Mouse (Mus musculus) mouse embryonic stem cell (cell line): ENCODE measurements around the gene Bnipl.

ENCODE experiments used
- in situ Hi-C, 2 experiments: fragments of 300-500 bp; cut with MboI; formaldehyde crosslinking; loops; 1 replicate in 1 of 2; 3 replicates in 1 of 2; pipeline ENCODE4 v1.14.3; 2019 to 2020; ENCODE audit warnings: low sequenced_read_pairs in 2 of 2, low pct_unique_long_range_greater_than_20kb in 1 of 2, mixed read lengths in 1 of 2; ENCODE audit not compliant: unreplicated experiment in 1 of 2

Bnipl gene

GRCm38 (mm10) chr3:95282381-95282864 is 31.4 kb upstream of the Bnipl start:
- in situ Hi-C loops = no loop called here

- in situ Hi-C loops = no loop called here
Observed at GRCm38 (mm10) chr3:95281216-95282126, 30.5 kb upstream of the Bnipl start, which contains the start of the genes Mindy1 and Prune1. Gene Mindy1, plus strand, starts transcription at chr3:95281345. Gene Prune1, minus strand, starts transcription at chr3:95282076.

GRCm38 (mm10) chr3:95280747-95281146 is 29.8 kb upstream of the Bnipl start:
- in situ Hi-C loops = no loop called here

- in situ Hi-C loops = no loop called here
Observed at GRCm38 (mm10) chr3:95277149-95277551, 26.2 kb upstream of the Bnipl start.

- in situ Hi-C loops = no loop called here
Observed at GRCm38 (mm10) chr3:95276428-95276934, 25.5 kb upstream of the Bnipl start.

- in situ Hi-C loops = no loop called here
Observed at GRCm38 (mm10) chr3:95275161-95275560, 24.2 kb upstream of the Bnipl start.

GRCm38 (mm10) chr3:95274453-95274852 is 23.5 kb upstream of the Bnipl start:
- in situ Hi-C loops = no loop called here

GRCm38 (mm10) chr3:95273471-95273870 is 22.5 kb upstream of the Bnipl start:
- in situ Hi-C loops = no loop called here

- in situ Hi-C loops = no loop called here
Observed at GRCm38 (mm10) chr3:95270766-95271364, 19.9 kb upstream of the Bnipl start.

GRCm38 (mm10) chr3:95269789-95270188 is 18.8 kb upstream of the Bnipl start:
- in situ Hi-C loops = no loop called here

- in situ Hi-C loops = no loop called here
Observed at GRCm38 (mm10) chr3:95267855-95268254, 16.9 kb upstream of the Bnipl start.

- in situ Hi-C loops = no loop called here
Observed at GRCm38 (mm10) chr3:95266052-95266451, 15.1 kb upstream of the Bnipl start.

GRCm38 (mm10) chr3:95264724-95265123 is 13.7 kb upstream of the Bnipl start:
- in situ Hi-C loops = no loop called here

- in situ Hi-C loops = no loop called here
Observed at GRCm38 (mm10) chr3:95263089-95263739, 12.2 kb upstream of the Bnipl start.

GRCm38 (mm10) chr3:95261975-95262374 is 11.0 kb upstream of the Bnipl start:
- in situ Hi-C loops = no loop called here

- in situ Hi-C loops = no loop called here
Observed at GRCm38 (mm10) chr3:95256931-95257330, 5.9 kb upstream of the Bnipl start.

- in situ Hi-C loops = no loop called here
Observed at GRCm38 (mm10) chr3:95250361-95250760, 632 bp downstream of the Bnipl start.

- in situ Hi-C loops = no loop called here
Observed at GRCm38 (mm10) chr3:95247660-95248336, 3.2 kb downstream of the Bnipl start.
